Mouse (Mus musculus): ENCODE measurements around the gene Slc25a38.

The Slc25a38 gene

GRCm38 (mm10) chr9:120110211-120111018, at the start of gene Slc25a38:
Gene Slc25a38 (plus strand): TSS chr9:120110374.
- DNase-seq (ENCODE audit: low read depth, low spot score), result peak; percentile 96

GRCm38 (mm10) chr9:120064317-120064716, 45.9 kb upstream of the Slc25a38 start:
- DNase-seq (ENCODE audit: low read depth, low spot score), result peak; percentile 82

GRCm38 (mm10) chr9:120067609-120068008, 42.6 kb upstream of the Slc25a38 start:
- DNase-seq (ENCODE audit: low read depth, low spot score), result no peak

GRCm38 (mm10) chr9:120068047-120068446, 42.1 kb upstream of the Slc25a38 start:
- no peak for DNase-seq (ENCODE audit: low read depth, low spot score)

- no peak for DNase-seq (ENCODE audit: low read depth, low spot score)
Observed at GRCm38 (mm10) chr9:120069779-120070178, 40.4 kb upstream of the Slc25a38 start, which contains the start of gene Cx3cr1. Gene Cx3cr1 (minus strand): TSS chr9:120069879.

- DNase-seq (ENCODE audit: low read depth, low spot score), result no peak
Observed at GRCm38 (mm10) chr9:120071251-120071650, 38.9 kb upstream of the Slc25a38 start.

DNA sequence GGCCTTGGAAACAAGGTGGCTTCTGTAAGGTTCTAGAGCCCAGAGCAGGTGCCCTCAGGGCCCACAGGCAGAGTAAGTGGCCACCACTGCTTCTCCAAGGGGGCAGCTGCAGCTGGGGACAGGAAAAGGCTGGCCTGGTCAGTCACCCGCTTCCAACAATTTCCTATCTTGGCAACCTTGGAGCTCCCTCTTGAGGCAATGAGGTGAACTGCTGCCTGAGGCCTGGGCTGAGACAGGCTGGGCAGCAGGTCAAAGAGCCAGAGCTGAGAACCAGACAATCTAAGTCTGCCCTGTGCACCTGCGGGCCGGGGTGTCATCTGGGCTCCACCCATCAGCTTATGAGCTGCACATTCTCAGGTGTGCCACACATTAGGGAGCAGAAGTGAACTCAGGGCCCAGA, 37.0 kb upstream of the Slc25a38 start:
- DNase-seq (ENCODE audit: low read depth, low spot score), result peak; percentile 81

DNA sequence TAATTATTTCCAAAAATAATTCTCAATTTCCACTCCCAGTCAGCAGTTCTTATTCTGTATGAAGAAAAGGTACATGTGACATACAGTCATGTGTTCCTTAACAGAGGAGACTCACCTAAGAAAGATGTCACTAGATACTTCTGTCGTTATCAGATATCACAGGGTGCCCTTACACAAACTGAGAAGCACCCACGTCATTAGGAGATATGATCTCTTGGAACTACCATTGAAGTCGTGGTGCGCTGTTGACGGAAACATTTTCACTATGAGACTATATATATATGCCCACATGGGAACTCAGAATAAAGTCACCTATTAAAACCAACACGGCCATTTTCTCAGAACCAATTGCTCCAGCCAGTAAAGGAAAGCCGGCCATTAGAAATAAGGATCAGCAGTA, 35.7 kb upstream of the Slc25a38 start:
- no peak for DNase-seq (ENCODE audit: low read depth, low spot score)

DNA sequence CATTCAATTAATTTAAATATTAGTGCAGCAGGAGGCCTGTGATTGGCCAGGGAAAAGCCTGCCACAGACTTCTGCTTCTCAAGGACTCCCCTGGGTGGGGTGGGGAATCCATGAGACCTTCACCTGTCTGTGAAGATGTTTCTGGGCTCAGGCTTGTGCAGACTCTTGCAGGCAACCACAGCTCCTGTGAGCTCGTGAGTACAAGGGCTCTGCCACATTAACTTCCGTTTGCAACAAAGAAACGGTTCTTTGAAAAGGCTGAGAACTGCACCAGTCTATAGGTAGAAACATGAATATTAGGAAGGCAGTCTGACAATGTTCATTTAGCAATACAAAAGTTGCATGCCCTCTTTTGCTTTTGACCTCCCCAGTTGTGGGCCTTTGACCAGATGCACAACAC, 31.9 kb upstream of the Slc25a38 start:
- DNase-seq (ENCODE audit: low read depth, low spot score), result no peak

DNA sequence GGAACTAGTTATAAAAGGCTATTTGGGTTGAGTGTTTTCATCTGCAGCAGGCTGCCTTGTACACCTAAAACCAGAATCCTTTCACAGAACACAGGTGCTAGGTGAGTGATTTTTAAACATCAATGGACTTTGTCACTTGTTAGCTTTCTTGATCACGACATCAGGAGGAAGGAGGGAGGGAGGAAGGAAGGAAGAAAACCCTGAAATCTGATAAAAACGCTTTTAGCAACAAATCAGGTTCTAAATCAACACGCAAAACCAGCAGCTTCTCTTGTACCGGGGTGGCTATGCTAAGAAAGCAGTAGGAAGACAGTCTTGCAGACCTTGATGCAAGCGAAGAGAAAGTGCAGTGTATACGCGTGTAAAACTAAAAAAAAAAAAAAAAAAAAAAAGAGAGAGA, 30.3 kb upstream of the Slc25a38 start:
- DNase-seq (ENCODE audit: low read depth, low spot score), result no peak

GRCm38 (mm10) chr9:120080546-120081108, 29.5 kb upstream of the Slc25a38 start:
- peak; percentile 16 for DNase-seq (ENCODE audit: low read depth, low spot score)

- DNase-seq (ENCODE audit: low read depth, low spot score), result peak; percentile 9
Observed at GRCm38 (mm10) chr9:120081247-120081646, 28.9 kb upstream of the Slc25a38 start.

DNA sequence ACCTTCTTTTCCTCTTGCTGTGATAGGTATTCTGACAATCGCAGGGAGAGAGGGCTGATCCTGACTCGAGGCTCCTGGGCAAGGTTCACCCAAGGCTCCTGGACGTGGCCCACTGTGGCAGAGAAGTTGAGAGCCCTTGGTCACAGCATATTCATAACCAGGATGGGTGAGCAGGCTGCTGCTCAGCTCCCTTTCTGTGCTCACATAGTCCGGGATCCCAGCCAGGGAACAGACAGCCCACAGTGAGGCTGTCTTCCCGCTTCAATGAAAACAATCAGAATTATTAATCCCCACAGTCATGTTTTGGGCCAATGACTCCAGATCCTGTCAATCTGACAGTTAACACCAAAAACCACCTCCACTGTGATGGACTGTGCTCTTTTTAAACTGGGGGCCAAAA, 28.2 kb upstream of the Slc25a38 start:
- no peak for DNase-seq (ENCODE audit: low read depth, low spot score)

DNA sequence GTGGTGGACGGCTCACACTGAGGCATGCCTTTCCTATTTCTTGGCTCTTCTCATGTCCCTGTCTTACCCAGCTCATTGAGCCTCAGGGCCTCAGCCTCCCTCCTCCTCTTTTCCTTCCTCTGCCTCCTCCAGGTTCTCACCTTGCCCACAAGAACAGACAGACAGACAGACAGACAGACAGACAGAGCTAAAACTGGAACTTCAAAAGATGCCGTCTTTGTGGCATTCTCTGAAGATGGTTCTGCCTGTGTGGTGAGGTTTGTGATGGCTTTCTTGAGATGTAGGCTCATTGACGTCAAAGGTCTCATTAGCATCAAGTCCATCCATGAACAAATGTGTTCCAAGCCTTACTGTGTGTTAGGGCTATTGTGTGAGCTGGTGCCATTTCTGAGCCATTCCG, 27.5 kb upstream of the Slc25a38 start:
- DNase-seq (ENCODE audit: low read depth, low spot score), result no peak

- no peak for DNase-seq (ENCODE audit: low read depth, low spot score)
Observed at GRCm38 (mm10) chr9:120083158-120083894, 26.8 kb upstream of the Slc25a38 start.

DNA sequence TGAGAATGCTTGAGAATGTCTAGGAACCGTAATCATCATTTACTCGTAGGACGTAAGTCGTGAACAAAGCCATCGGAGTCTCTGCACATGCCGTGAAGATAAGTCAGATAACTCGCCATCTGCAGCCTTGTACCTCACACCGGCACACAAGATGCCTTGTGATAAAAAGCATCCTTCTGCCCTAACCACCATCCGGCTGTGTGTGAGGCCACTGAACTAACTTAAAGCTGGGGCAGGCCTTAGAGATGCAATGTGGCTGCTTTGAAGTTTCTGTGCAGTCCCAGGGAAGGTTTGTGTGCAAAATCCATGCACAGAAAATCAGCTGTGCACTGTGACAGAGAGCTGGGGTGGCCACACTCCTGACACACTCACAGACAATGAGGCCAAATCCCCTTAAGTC, 25.8 kb upstream of the Slc25a38 start:
- no peak for DNase-seq (ENCODE audit: low read depth, low spot score)

DNA sequence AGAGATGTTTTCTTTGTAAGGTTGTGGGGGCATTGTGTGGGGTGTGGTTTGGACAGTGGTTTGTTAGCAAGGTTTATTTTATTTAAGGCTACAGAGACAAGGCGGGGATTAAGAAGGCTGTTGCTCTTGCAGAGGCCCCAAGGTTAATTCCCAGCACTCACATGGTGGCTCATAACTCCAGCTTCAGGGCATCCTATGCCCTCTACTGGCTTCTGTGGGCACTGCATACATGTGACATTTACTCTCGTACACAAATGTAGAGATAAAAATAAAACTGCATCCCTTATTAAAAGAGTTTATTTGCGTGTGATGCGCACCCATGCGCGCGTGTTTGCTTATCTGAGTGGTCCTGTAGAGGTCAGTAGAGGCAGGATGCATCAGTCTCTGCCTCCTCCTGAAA, 21.0 kb upstream of the Slc25a38 start:
- DNase-seq (ENCODE audit: low read depth, low spot score), result no peak

DNA sequence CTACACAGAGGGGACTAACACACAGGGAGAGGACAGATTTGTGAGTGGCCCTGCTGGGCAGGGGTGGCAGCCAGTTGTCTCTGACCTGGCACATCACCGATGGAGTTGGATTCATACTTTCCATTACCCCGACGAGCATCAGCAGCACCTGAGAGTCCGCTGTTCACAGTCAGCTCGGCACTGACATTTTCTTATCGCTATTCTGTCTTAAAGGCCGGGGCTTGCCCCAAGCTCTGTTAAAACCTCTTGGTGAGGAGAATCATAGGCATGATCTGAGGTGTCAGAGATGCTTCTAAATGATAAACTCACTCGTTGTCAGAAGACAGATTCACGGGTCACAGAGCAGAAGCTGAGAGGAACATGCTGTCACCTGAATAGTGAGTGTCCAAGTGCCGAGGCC, 19.1 kb upstream of the Slc25a38 start:
- DNase-seq (ENCODE audit: low read depth, low spot score), result no peak

- no peak for DNase-seq (ENCODE audit: low read depth, low spot score)
Observed at GRCm38 (mm10) chr9:120091696-120092238, 18.4 kb upstream of the Slc25a38 start, which contains the start of gene Ccr8. Gene Ccr8 (plus strand): TSS chr9:120092114.

DNA sequence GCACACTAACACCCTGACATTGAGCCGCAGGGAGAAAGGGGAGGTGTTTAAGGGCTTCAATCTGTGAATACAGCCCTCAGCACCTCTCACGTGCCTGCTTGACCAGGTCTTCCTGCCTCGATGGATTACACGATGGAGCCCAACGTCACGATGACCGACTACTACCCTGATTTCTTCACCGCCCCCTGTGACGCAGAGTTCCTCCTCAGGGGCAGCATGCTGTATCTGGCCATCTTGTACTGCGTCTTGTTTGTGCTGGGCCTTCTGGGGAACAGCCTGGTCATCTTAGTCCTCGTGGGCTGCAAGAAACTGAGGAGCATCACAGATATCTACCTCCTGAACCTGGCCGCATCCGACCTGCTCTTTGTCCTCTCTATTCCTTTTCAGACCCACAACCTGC, 16.5 kb upstream of the Slc25a38 start:
- no peak for DNase-seq (ENCODE audit: low read depth, low spot score)

DNA sequence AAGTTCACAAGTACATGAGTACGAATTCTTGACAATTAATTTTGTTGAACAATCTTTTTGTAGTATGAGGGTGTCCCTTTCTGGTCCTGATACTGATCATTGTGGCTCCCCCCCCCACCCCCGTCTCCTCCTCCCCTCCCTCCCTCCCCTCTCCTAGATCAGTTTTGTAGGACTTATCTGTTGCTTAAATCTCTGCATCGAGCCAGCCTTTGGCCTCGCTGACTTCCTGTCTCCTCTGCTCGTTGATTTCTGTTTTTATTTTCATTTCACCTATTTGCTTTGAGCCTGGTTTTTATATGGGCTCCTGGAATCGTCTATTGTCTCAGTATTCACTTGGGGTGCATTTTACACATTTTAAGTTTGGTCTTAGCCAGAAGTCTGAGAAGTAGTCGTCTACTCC, 14.3 kb upstream of the Slc25a38 start:
- DNase-seq (ENCODE audit: low read depth, low spot score), result no peak

DNA sequence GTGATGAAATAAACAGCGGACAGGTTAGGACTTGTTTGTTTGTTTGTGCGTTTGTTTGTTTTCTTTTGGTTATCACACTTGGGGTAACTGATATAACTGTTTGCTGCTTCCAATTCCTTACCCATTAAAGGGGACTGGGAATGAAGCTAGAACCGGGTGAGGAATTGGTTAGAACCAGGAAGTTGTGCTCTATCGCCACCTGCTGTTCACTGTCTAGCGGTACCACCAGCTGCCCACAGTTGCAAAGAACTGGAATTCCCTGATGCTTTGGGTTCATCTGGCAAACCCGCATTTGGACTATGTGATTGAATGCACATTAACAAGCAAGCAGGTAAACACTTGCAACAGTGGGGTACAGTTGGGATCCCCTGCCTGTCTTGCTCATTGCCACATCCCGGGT, 11.5 kb upstream of the Slc25a38 start:
- peak; percentile 85 for DNase-seq (ENCODE audit: low read depth, low spot score)

Measured in 3T3-L1 (cell line).